Mouse (Mus musculus) kidney, adult 2 months (tissue): ENCODE measurements around the gene Actl6a.

Source experiments
- CTCF ChIP-seq: fragments of 200-500 bp; conservative IDR thresholded peaks from 2 replicates; pipeline ENCODE4 v1.5.1; 2011; ENCODE audit warnings: low read depth, mild to moderate bottlenecking, control low read depth, low read length, moderate library complexity, mixed read lengths; ENCODE audit not compliant: insufficient read depth, insufficient read length
- POLR2A ChIP-seq: fragments of 200-500 bp; IDR thresholded peaks from one replicate; pipeline ENCODE4 v1.6.1; 2011; ENCODE audit warnings: low read depth, low read length, control low read depth

DNA sequence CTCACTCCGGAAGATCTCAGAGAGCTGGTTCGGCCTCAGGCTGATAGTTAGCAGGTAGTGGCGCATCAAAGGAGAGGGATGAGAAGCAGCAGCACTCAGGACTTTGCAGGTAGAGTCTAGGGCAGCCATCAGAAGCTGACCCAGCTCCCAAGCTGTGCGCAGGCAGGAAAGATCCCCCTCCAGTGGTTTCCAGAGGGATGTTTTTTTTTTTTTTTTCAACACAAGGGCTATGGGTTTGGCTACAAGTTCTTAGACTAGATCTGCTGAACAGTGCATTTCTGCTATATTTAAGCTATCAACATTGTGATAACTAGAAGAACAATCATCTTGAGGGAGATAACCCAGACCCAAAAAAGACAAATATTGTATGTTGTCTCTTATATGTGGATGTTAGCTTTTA lies 18.9 kb upstream of the Actl6a start:
- 0 out of 2 replicates have a peak, but pooled peaks have one; percentile 17 for TF ChIP-seq CTCF
- no peak for TF ChIP-seq POLR2A
